Mouse (Mus musculus) neural tube, embryonic 13.5 days (tissue): ENCODE measurements at regions not wholly inside any gene's neighbourhood (a gene's known extent, or its start where the extent isn't known, plus 50 kb on each side); places are given as distances from the start of the nearest gene placed in this dataset.

Source experiments
- ATAC-seq: fragments of 200-750 bp; cut with Nextera tagmentation; 2 replicates; pipeline ENCODE4 v1.8.0; 2017; ENCODE audit warnings: low read depth, mild to moderate bottlenecking, moderate TSS enrichment, moderate library complexity
- H3K27ac ChIP-seq: fragments of 300-500 bp; sonication (generic); replicated peaks from 2 replicates; pipeline ENCODE4 v1.5.1; 2015; ENCODE audit warnings: moderate library complexity, mild to moderate bottlenecking, inconsistent platforms
- H3K27me3 ChIP-seq: fragments of 300-500 bp; sonication (generic); 2 replicates; pipeline ENCODE4 v1.6.1; 2015; ENCODE audit warnings: mild to moderate bottlenecking, inconsistent platforms
- H3K36me3 ChIP-seq: fragments of 300-500 bp; sonication (generic); 2 replicates; pipeline ENCODE4 v1.6.1; 2015; ENCODE audit warnings: mild to moderate bottlenecking, inconsistent platforms
- H3K4me1 ChIP-seq: fragments of 300-500 bp; sonication (generic); replicated peaks from 2 replicates; pipeline ENCODE4 v1.6.1; 2015; ENCODE audit warnings: inconsistent platforms
- H3K4me2 ChIP-seq: fragments of 300-500 bp; sonication (generic); 2 replicates; pipeline ENCODE4 v1.6.1; 2015; ENCODE audit warnings: inconsistent platforms, mild to moderate bottlenecking, moderate library complexity
- H3K4me3 ChIP-seq: fragments of 300-500 bp; sonication (generic); 2 replicates; pipeline ENCODE4 v1.5.1; 2015; ENCODE audit warnings: mild to moderate bottlenecking, inconsistent platforms
- H3K9ac ChIP-seq: fragments of 300-500 bp; sonication (generic); 2 replicates; pipeline ENCODE4 v1.6.1; 2015; ENCODE audit warnings: moderate library complexity, mild to moderate bottlenecking, inconsistent platforms
- H3K9me3 ChIP-seq: fragments of 300-500 bp; sonication (generic); 2 replicates; pipeline ENCODE4 v1.6.1; 2016; ENCODE audit warnings: inconsistent platforms
- WGBS: fragments of 180-500 bp; shearing (Covaris S2); methylation state at CpG from one replicate; pipeline ENCODE4 v1.1.7; 2015; 5-methylcytosine and 5-hydroxymethylcytosine counted together

- no peak for ATAC-seq
Measured at GRCm38 (mm10) chr3:83704559-83704958, 61.6 kb upstream of the Sfrp2 start.

GRCm38 (mm10) chr3:83705253-83705652, 60.9 kb upstream of the Sfrp2 start:
- H3K9me3 ChIP-seq: no peaks in the 10 kb centered on the region
- H3K4me3 ChIP-seq: no peak overlapping the region
- ATAC-seq: no peak
- H3K27me3 ChIP-seq: no peaks in the 10 kb centered on the region
- no peak overlapping the region for H3K27ac ChIP-seq
- H3K9ac ChIP-seq: no peak overlapping the region
- 0 out of 2 replicates have a peak, but pooled peaks cover 4% of the 10 kb centered on the region for H3K4me1 ChIP-seq
- H3K4me2 ChIP-seq: no peak overlapping the region
- WGBS: 93% methylated on average over 6 of the region's 6 CpGs
- no peaks in the 10 kb centered on the region for H3K36me3 ChIP-seq

More at GRCm38 (mm10) chr3:83704559-83704958, 61.6 kb upstream of the Sfrp2 start:
- Histone ChIP-seq H3K4me1 (0 out of 2 replicates have a peak, but pooled peaks cover 4% of the 10 kb centered on the region), H3K9ac (no peak overlapping the region), H3K4me3 (no peak overlapping the region), H3K27ac (no peak overlapping the region), H3K27me3 (no peaks in the 10 kb centered on the region), H3K9me3 (no peaks in the 10 kb centered on the region), H3K36me3 (no peaks in the 10 kb centered on the region), H3K4me2 (no peak overlapping the region)
- WGBS: 89% methylated on average over 11 of the region's 11 CpGs

GRCm38 (mm10) chr3:83706531-83707243, 59.4 kb upstream of the Sfrp2 start:
- Histone ChIP-seq H3K27ac (no peak overlapping the region), H3K9ac (no peak overlapping the region), H3K4me1 (peaks cover 12% of the 10 kb centered on the region; the same call in 1 of the 2 replicates), H3K4me3 (no peak overlapping the region), H3K36me3 (no peaks in the 10 kb centered on the region), H3K4me2 (no peak overlapping the region), H3K9me3 (no peaks in the 10 kb centered on the region), H3K27me3 (no peaks in the 10 kb centered on the region)
- ATAC-seq: no peak
- WGBS: 68% methylated on average over 13 of the region's 13 CpGs

GRCm38 (mm10) chr3:83707278-83707677, 58.8 kb upstream of the Sfrp2 start:
- WGBS: 81% methylated on average over 7 of the region's 7 CpGs
- Histone ChIP-seq H3K4me2 (no peak overlapping the region), H3K27me3 (no peaks in the 10 kb centered on the region), H3K36me3 (no peaks in the 10 kb centered on the region), H3K27ac (no peak overlapping the region), H3K4me1 (peaks cover 12% of the 10 kb centered on the region; the same call in 1 of the 2 replicates), H3K4me3 (no peak overlapping the region), H3K9me3 (no peaks in the 10 kb centered on the region), H3K9ac (no peak overlapping the region)
- ATAC-seq: no peak

GRCm38 (mm10) chr3:83708973-83709372, 57.1 kb upstream of the Sfrp2 start:
- Histone ChIP-seq H3K27me3 (no peaks in the 10 kb centered on the region), H3K4me1 (peaks cover 12% of the 10 kb centered on the region; the same call in 1 of the 2 replicates), H3K4me2 (no peak overlapping the region), H3K9me3 (no peaks in the 10 kb centered on the region), H3K27ac (no peak overlapping the region), H3K4me3 (no peak overlapping the region), H3K9ac (no peak overlapping the region), H3K36me3 (no peaks in the 10 kb centered on the region)
- ATAC-seq: no peak
- WGBS: 77% methylated on average over 4 of the region's 4 CpGs

- H3K9ac ChIP-seq: no peak overlapping the region
- no peak overlapping the region for H3K4me2 ChIP-seq
- H3K9me3 ChIP-seq: no peaks in the 10 kb centered on the region
- 45% methylated on average over 1 of the region's 1 CpGs for WGBS
- no peak overlapping the region for H3K27ac ChIP-seq
- no peak overlapping the region for H3K4me3 ChIP-seq
- H3K4me1 ChIP-seq: peaks cover 12% of the 10 kb centered on the region; the same call in 1 of the 2 replicates
- no peaks in the 10 kb centered on the region for H3K27me3 ChIP-seq
- ATAC-seq: no peak
- no peaks in the 10 kb centered on the region for H3K36me3 ChIP-seq
Measured at GRCm38 (mm10) chr3:83709531-83709930, 56.6 kb upstream of the Sfrp2 start.

- Histone ChIP-seq H3K36me3 (no peaks in the 10 kb centered on the region), H3K9ac (no peak overlapping the region), H3K27ac (no peak overlapping the region), H3K27me3 (no peaks in the 10 kb centered on the region), H3K4me3 (no peak overlapping the region), H3K9me3 (no peaks in the 10 kb centered on the region), H3K4me2 (no peak overlapping the region), H3K4me1 (peaks cover 12% of the 10 kb centered on the region; the same call in 1 of the 2 replicates)
- WGBS: 48% methylated on average over 10 of the region's 10 CpGs
- no peak for ATAC-seq
Measured at GRCm38 (mm10) chr3:83710995-83711541, 55.1 kb upstream of the Sfrp2 start.

- Histone ChIP-seq H3K27ac (no peak overlapping the region), H3K9me3 (no peaks in the 10 kb centered on the region), H3K4me3 (no peak overlapping the region), H3K36me3 (no peaks in the 10 kb centered on the region), H3K27me3 (no peaks in the 10 kb centered on the region), H3K4me2 (no peak overlapping the region), H3K4me1 (peaks cover 12% of the 10 kb centered on the region; the same call in 1 of the 2 replicates), H3K9ac (no peak overlapping the region)
- ATAC-seq: no peak
- 78% methylated on average over 2 of the region's 2 CpGs for WGBS
Measured at GRCm38 (mm10) chr3:83712355-83712754, 53.8 kb upstream of the Sfrp2 start.

- no peak overlapping the region for H3K4me2 ChIP-seq
Measured at GRCm38 (mm10) chr3:83714572-83714971, 51.5 kb upstream of the Sfrp2 start.

More at GRCm38 (mm10) chr3:83714572-83714971, 51.5 kb upstream of the Sfrp2 start:
- ATAC-seq: no peak
- no peaks in the 10 kb centered on the region for H3K36me3 ChIP-seq
- H3K4me1 ChIP-seq: peaks cover 14% of the 10 kb centered on the region
- no peak overlapping the region for H3K9ac ChIP-seq
- no peak overlapping the region for H3K4me3 ChIP-seq
- no peak overlapping the region for H3K27ac ChIP-seq
- 59% methylated on average over 6 of the region's 6 CpGs for WGBS
- no peaks in the 10 kb centered on the region for H3K27me3 ChIP-seq
- no peaks in the 10 kb centered on the region for H3K9me3 ChIP-seq
